ENCODE assay signal across 8 mouse cellular contexts in genomic region chr4:130050056-130050824, GRCm38 (mm10). TPM values are rescaled to one million over a fixed set of nuclear protein-coding genes. Genes with fewer than 3 reads are reported as not detected.
A peak's percentile ranks its signal among the peaks of the same experiment; 100 is the strongest.
DNase-seq lines count a peak whose midpoint lies in the region; TF ChIP-seq lines count a peak whose summit lies in the region.
"Had no signal": no experiment of that assay in that cellular context is flagged by ENCODE, and none has a peak within 500 bp of the region (broad histone marks: within the 10 kb centered on the region; RNA-seq: fewer than 3 reads in every experiment).

No protein-coding gene starts in this region.

- TF ChIP-seq POLR2A in lung, adult 2 months (IDR thresholded peaks at IDR 0.05; ENCODE audit: borderline replicate concordance, extremely low read depth, low read depth, low read length), result no peak

- H3K4me1 ChIP-seq in lung, adult 2 months (ENCODE audit: control insufficient read depth, insufficient read depth, low read length), result peaks cover 6% of the 10 kb centered on the region

- 74% methylated on average over 8 of the region's 8 CpGs for WGBS in lung, adult 2 months

- no peak for TF ChIP-seq CTCF in lung, adult 2 months (IDR thresholded peaks at IDR 0.05; ENCODE audit: insufficient read depth, low read length)

- peak; percentile 77 to 84 for DNase-seq in adrenal gland, adult 18-20 months (ENCODE audit: low spot score in 2 of 2)
- DNase-seq in fibroblast of lung, adult 2 months (ENCODE audit: low read depth), result peak; percentile 64
- peak; percentile 85 for DNase-seq in heart, postnatal 4 days
- peak; percentile 30 for DNase-seq in lung, adult 2 months
- peak; percentile 68 to 80 for DNase-seq in urinary bladder, postnatal 36 days (ENCODE audit: low spot score in 2 of 2)
- no peak for DNase-seq in cerebellum, adult 8-10 months
- DNase-seq in cerebellum, adult 9-11 months, result no peak

- H3K4me3 ChIP-seq in lung, adult 2 months (replicated peaks; ENCODE audit: extremely low read depth, low read depth, low read length), result no peak overlapping the region

RNA-seq across cellular contexts. Expression of gene Col16a1, which starts 2.6 kb away (rescaled TPM):
- total RNA-seq in adrenal gland, adult 18-20 months (2021), result 10 to 100 TPM; 13.2 to 14.7 TPM
- 10 to 100 TPM; 33.1 to 34.7 TPM for total RNA-seq in heart, postnatal 4 days (2021)
- 27.9 and 31.8 TPM in 2 replicates for polyA plus RNA-seq in lung, adult 2 months (2012; rRNA removed)
- polyA plus RNA-seq: macrophage had no signal

RNA-seq across cellular contexts. Expression of gene Pef1, which starts 52.1 kb away (rescaled TPM):
- 10 to 100 TPM; 74.1 to 79.0 TPM for total RNA-seq in adrenal gland, adult 18-20 months (2021)
- total RNA-seq in heart, postnatal 4 days (2021), result 10 to 100 TPM; 40.5 to 42.1 TPM
- polyA plus RNA-seq in lung, adult 2 months (2012; rRNA removed), result 106 and 118 TPM in 2 replicates

Comparison
In these comparisons a context has a peak if more than half of its experiments do, and no peak if none do; other contexts are left out.
1. DNase-seq: peak in adrenal gland, adult 18-20 months (2 of 2), fibroblast of lung, adult 2 months (single experiment), heart, postnatal 4 days (single experiment), lung, adult 2 months (single experiment) and urinary bladder, postnatal 36 days (2 of 2); none in cerebellum, adult 8-10 months (single experiment) and cerebellum, adult 9-11 months (single experiment).